Mouse (Mus musculus) layer of hippocampus, adult 2 months (tissue): ENCODE data around the gene Sapcd2. TPM values are rescaled to one million over a fixed set of nuclear protein-coding genes. Genes with fewer than 3 reads are reported as not detected.

Experiments
- DNase-seq, 2 experiments: peaks; one replicate each; pipeline ENCODE4 v3.0.0; 2022; ENCODE audit warnings: low spot score in 2 of 2
- H3K27ac ChIP-seq: fragments of 200-600 bp; 2 replicates; pipeline ENCODE4 v1.8.1; 2022
- H3K4me3 ChIP-seq: fragments of 200-600 bp; 2 replicates; pipeline ENCODE4 v1.8.1; 2022; ENCODE audit warnings: mild to moderate bottlenecking
- CTCF ChIP-seq: fragments of 200-600 bp; conservative IDR thresholded peaks from 2 replicates; pipeline ENCODE4 v1.8.1; 2022; ENCODE audit warnings: antibody characterized with exemption, mild to moderate bottlenecking, moderate library complexity
- long read RNA-seq, 2 experiments: library from polyadenylated mRNA; stranded (forward); transcript quantifications; one replicate each; pipeline ENCODE4 v2.0.0; 2021; ENCODE audit warnings: borderline mapping rate in 2 of 2
- total RNA-seq, 2 experiments: library from RNA; stranded (reverse); gene quantifications; 2 replicates each; pipeline ENCODE4 v1.2.3; 2021

Sapcd2 gene
- total RNA-seq = 1 to 10 TPM; 3.0 to 4.0 TPM
- long read RNA-seq, experiment 1, partial matches to known transcripts = 0 of 1 reads
- long read RNA-seq, experiment 1, other reads (novel, unspliced or antisense) = 0 of 1 reads
- long read RNA-seq, experiment 2, partial matches to known transcripts = 1 of 7 reads
- long read RNA-seq, experiment 2, other reads (novel, unspliced or antisense) = 2 of 7 reads

- peak within 1 kb of the TSS; percentile 76 for H3K27ac ChIP-seq
- 0 out of 2 replicates have a peak, but pooled peaks have one; percentile 4 for TF ChIP-seq CTCF
- peak; percentile 84 to 91 for DNase-seq
- H3K4me3 ChIP-seq = peak within 1 kb of the TSS; percentile 58
Observed at GRCm38 (mm10) chr2:25371764-25372643, at the start of gene Sapcd2. Sapcd2 (plus strand) TSS chr2:25372321.

- Histone ChIP-seq H3K27ac (no peak overlapping the region), H3K4me3 (no peak overlapping the region)
- DNase-seq = no peak
- no peak for TF ChIP-seq CTCF
Observed at GRCm38 (mm10) chr2:25326036-25326435, 46.1 kb upstream of the Sapcd2 start.

GRCm38 (mm10) chr2:25328440-25328839, 43.7 kb upstream of the Sapcd2 start:
- no peak for DNase-seq
- Histone ChIP-seq H3K27ac (no peak overlapping the region), H3K4me3 (no peak overlapping the region)
- TF ChIP-seq CTCF = peak; percentile 77

GRCm38 (mm10) chr2:25331470-25331869, 40.7 kb upstream of the Sapcd2 start:
- Histone ChIP-seq H3K4me3 (peak overlapping the region; percentile 97), H3K27ac (no peak overlapping the region)
- no peak for DNase-seq
- TF ChIP-seq CTCF = no peak

GRCm38 (mm10) chr2:25332286-25333160, 39.6 kb upstream of the Sapcd2 start, which contains the start of gene Man1b1:
Man1b1 (plus strand) TSS chr2:25332338.
- peak; percentile 52 for TF ChIP-seq CTCF
- Histone ChIP-seq H3K27ac (peak within 1 kb of the TSS; percentile 90), H3K4me3 (peak within 1 kb of the TSS; percentile 97)
- DNase-seq = peak; percentile 99

GRCm38 (mm10) chr2:25333569-25333968, 38.6 kb upstream of the Sapcd2 start:
- DNase-seq = no peak
- no peak for TF ChIP-seq CTCF
- peak overlapping the region; percentile 97 for H3K4me3 ChIP-seq
- H3K27ac ChIP-seq = no peak overlapping the region

GRCm38 (mm10) chr2:25338303-25338702, 33.8 kb upstream of the Sapcd2 start:
- H3K4me3 ChIP-seq = no peak overlapping the region
- DNase-seq = no peak
- no peak for TF ChIP-seq CTCF

GRCm38 (mm10) chr2:25348162-25348561, 24.0 kb upstream of the Sapcd2 start:
- Histone ChIP-seq H3K4me3 (no peak overlapping the region), H3K27ac (no peak overlapping the region)
- DNase-seq = no peak
- TF ChIP-seq CTCF = no peak

More at GRCm38 (mm10) chr2:25338303-25338702, 33.8 kb upstream of the Sapcd2 start:
- peak overlapping the region; percentile 24; the same call in 1 of the 2 replicates for H3K27ac ChIP-seq

GRCm38 (mm10) chr2:25349499-25349898, 22.6 kb upstream of the Sapcd2 start:
- Histone ChIP-seq H3K4me3 (no peak overlapping the region), H3K27ac (no peak overlapping the region)
- TF ChIP-seq CTCF = no peak
- no peak for DNase-seq

GRCm38 (mm10) chr2:25350701-25351100, 21.4 kb upstream of the Sapcd2 start:
- DNase-seq = no peak
- H3K4me3 ChIP-seq = no peak overlapping the region
- no peak overlapping the region for H3K27ac ChIP-seq
- no peak for TF ChIP-seq CTCF

- no peak for DNase-seq
- Histone ChIP-seq H3K4me3 (no peak overlapping the region), H3K27ac (no peak overlapping the region)
- no peak for TF ChIP-seq CTCF
Observed at GRCm38 (mm10) chr2:25354211-25354610, 17.9 kb upstream of the Sapcd2 start.

- DNase-seq = no peak
- no peak for TF ChIP-seq CTCF
- H3K27ac ChIP-seq = peak overlapping the region; percentile 72; the same call in 1 of the 2 replicates
- peak overlapping the region; percentile 76 for H3K4me3 ChIP-seq
Observed at GRCm38 (mm10) chr2:25355419-25356066, 16.6 kb upstream of the Sapcd2 start.
